Mouse (Mus musculus) spleen, adult 12 weeks (tissue): ENCODE measurements around the gene Eif3b.

Experiments used
- DNase-seq: peaks from one replicate; pipeline ENCODE4 v3.0.0; 2022; ENCODE audit warnings: low spot score

The Eif3b gene

DNA sequence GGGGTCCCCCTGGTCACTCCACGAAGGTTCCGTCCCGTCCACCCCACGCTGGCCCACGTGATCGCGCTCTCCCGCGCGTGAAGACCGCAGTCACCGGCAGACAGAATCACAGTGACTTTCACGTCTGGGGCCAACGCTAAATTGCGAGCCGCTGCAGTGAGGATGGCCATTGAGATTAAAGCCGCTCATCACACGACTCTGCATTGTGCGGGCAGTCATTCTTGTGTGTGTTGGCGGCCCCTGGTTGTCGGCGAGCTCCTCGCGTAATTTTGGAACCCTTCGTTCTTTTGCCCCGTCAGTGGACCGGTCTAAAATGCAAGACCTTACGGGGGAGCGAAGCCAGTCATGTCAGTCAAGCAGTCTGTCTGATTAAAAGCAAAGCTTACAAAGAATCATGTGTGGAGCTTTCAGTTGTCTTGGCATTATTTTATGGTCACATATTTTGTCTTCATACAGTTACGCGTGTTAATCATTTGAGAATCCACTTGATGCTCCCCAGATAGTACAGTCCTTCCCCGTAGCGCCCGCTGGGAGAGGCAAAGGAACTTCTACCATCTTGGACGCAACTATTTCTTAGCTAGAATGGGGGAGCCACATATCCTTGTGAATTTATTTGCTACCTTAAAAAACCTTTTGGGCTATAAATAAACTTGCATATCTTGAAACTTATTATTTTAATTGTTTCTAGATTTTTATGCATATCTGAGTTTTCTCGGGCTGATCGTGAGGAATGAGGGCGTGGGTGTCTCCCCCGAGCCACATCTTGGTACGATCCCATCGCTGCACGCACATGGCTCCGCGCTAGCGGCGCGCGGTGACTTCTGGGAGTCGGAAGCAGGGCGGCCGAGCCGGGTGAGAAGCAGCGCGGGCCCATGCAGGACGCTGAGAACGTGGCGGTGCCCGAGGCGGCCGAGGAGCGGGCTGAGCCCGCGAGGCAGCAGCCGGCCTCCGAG is at the start of gene Eif3b:
Eif3b (plus strand) TSS at position 840 of the 953 bp plus-strand sequence.
- DNase-seq: peak; percentile 88

GRCm38 (mm10) chr5:140369466-140369865 is 49.7 kb upstream of the Eif3b start:
- DNase-seq: no peak

DNA sequence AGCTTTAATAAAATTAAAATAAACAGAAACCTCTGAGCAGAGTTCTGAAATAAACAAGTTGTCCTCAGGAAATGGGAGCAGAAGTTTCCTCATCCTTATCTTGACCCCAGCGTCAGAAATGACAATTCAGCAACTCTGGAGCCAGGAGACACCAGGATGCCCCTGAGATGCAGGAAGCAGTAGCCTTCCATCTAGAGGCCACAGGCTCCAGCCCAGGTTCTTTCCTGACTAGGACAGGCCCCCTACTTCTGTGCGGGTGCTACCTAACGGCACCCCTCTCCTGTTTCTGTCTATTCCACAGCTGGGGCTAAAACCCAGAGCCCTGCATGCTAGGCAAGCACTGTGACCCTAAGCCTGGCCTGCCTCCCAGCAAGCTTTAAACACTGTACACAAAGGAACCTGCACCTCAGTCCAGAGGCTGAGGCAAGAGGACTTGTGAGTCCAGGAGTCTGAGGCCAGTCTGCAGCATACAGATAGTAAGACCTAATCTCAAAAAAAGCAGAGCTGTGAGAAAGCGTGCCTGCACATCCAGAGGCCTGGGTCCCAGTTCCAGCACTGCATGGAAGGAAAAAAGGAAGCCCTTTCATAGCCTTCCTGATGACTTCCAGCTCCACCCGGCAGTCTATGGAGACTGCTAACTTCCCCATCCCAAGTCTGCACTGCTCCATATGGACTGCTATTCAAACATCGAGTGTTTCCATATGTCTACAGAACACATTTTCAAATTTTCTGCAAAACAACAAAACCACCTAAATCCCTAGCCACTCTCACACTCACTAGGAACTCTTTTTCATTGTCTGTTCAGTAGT is 48.5 kb upstream of the Eif3b start:
- no peak for DNase-seq

- DNase-seq: no peak
These were observed 47.5 kb upstream of the Eif3b start for GRCm38 (mm10) chr5:140371671-140372070.

- DNase-seq: no peak
These were observed 45.4 kb upstream of the Eif3b start for GRCm38 (mm10) chr5:140373711-140374110.

DNA sequence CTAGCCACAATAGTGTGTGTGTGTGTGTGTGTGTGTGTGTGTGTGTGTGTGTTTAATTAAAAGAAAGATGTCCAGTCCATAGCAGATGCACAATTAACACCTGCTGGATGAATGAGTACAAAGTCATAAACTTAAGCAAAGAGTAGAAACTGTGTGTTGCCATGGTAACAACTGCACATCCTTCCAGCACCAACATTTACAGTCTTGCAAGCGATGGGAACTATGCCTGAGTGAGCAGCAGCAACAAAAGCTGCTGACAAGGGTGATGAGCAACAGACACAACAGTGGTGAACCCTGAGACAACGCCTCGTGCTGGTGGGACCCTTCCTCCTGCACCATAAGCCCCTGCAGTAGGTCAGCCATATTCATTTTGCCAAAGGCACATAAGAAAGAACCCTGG is 44.9 kb upstream of the Eif3b start:
- peak; percentile 21 for DNase-seq

DNA sequence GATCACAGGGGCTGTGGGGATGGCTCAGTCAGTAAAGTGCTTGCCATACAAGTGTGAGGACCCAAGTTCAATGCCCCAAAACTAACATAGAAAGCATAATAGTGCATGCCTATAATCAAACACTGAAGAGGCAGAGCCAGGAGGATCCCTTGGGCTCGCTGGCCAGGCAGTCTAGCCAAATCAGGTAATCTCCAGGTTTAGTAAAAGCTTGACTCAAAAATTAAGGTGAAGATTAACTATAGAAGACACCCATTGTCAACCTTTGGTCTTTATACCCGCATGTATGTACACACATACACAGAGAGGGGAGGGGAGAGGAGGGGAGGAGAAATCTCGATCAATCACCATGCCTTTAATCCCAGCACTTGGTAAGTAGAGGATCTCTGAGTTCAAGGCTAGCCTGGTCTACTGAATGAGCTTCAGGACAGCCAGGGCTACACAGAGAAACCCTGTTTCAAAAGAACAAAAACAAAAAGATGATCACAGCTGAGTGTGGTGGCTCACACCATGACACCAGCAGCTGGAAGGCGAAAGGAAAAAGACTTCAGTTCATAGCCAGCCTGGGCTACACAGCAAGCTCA is 43.8 kb upstream of the Eif3b start:
- DNase-seq: no peak

DNA sequence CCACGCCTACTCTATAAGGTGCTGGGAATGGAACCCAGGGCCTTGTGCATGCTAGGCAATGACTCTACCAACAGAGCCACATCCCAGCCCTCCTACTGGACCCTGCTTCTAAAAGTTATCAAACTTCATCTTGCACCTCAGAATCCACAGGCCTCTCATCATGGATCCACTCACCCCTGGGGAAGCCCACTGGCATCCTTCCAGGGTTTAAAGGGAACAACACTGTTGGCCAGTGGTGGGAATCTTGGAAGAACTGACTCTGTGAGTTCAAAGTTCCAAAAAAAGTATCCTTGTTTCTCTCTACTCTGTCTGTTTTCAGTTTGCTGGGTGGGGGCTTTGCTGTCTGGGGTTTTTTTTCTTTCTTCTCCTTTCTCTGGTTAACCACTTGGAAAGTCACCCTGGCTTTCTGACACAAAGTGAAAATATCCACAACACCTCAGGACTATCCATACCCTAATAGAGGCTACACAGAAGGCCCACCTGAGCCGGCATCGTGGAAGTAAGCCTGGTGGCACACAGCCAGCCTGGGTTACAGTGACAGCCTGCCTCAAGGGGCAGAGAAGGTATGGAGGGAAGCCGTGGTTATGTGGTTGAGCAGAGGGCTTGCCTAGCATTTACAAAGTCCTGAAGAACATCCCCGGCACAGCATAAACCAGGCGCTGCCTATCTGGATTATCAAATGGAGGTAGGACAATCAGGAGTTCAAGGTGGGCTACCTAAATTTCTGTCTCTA is 40.8 kb upstream of the Eif3b start:
- DNase-seq: no peak

GRCm38 (mm10) chr5:140379299-140379698 is 39.8 kb upstream of the Eif3b start:
- DNase-seq: no peak

DNA sequence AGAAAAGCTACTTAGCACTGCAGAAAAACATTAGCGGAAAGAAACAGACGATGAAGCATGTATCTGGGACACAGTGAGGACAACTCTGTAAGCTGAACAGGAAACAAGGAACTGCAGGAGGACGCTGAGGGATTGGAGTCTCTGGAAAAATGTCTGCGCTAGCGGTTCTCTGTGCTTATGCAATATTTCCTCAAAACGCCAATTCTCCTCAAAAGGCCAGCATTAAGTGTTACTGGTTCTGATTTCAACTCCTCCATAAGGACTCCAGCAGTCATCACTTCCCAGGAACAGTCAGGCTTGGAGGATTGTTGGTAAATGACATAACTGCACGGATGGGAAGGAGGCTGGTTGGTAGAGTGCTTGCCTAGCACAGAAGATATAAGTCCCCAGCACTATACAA is 38.0 kb upstream of the Eif3b start:
- DNase-seq: no peak

- no peak for DNase-seq
These were observed 36.4 kb upstream of the Eif3b start for GRCm38 (mm10) chr5:140382688-140383087.

DNA sequence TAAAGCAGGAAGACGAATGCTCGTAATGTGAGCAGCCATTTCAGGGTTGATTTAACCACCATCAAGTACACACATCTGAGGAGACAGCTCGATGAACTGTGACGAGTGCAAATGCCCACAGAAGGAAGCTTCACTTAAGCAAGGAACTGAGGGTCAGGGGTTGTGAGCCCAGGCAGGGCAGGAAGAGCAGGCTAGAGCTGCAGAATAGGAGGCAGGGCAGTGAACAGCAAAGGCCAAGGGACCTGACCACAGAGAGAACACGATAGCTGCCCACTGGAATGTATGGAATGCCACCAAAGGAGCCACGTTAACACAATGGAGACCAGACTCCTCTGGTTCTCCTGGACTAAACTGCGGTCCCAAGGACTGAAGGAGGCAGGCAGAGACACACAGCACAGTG is 35.6 kb upstream of the Eif3b start:
- no peak for DNase-seq

GRCm38 (mm10) chr5:140384462-140384861 is 34.7 kb upstream of the Eif3b start:
- DNase-seq: no peak

DNA sequence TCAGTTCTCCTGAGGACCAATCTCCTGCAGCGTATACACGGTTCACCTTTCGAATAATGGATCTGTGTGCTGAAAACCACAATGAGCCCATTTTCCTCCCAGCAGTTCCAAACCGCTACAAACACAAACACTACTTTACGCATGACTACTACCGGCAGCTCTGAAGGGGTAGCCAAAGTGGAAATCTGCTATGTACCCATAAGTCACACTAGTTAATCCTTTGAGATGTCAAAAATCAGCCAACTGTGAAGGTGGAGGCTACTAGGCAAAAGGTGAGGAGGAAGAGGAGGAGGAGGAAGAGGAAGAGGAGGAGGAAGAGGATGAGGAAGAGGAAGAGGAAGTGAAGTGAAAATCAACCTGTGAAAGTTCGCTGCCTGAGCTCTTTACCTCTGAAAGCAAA is 31.9 kb upstream of the Eif3b start:
- DNase-seq: no peak

DNA sequence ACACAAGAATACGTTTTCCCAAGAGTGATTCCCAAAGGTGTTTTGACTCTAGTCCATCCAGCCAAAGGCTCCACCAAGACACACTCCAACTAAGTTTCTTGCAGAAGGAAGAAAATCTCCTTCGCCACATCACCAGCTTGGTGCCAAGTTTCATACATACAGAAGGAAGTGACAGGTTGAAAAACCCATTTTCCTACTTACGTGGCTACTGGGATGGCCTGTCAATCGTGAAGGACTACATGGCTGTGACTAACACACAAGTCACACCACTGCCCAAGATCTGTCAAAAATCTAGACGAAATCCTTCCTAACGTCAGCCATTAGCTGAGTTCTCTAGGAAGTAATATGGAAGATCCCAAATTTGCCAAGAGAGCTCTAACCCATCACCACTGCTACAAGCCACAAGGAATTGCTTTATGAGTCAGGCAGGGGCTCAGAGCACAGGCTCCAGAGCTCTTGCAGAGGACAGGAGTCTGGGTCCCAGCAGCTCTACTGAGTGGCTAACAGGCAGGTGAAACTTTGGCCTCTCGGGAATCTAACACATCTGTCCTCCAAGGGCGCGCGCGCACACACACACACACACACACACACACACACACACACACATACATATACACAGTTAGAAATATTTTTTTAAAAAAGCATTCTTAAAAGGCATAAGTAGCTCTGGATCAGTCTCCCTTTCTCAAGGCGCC is 31.2 kb upstream of the Eif3b start:
- no peak for DNase-seq

- DNase-seq: peak; percentile 94
These were observed 30.2 kb upstream of the Eif3b start, which contains the start of gene Snx8 for GRCm38 (mm10) chr5:140388588-140389576. Snx8 (minus strand) TSS chr5:140389262.

GRCm38 (mm10) chr5:140389647-140390046 is 29.5 kb upstream of the Eif3b start:
- DNase-seq: no peak

- no peak for DNase-seq
These were observed 27.7 kb upstream of the Eif3b start for GRCm38 (mm10) chr5:140391435-140391834.

GRCm38 (mm10) chr5:140391981-140392380 is 27.1 kb upstream of the Eif3b start:
- DNase-seq: no peak

GRCm38 (mm10) chr5:140392701-140393100 is 26.4 kb upstream of the Eif3b start:
- DNase-seq: no peak
